Mouse (Mus musculus): Measurements from ENCODE around the gene Gpm6b.

DNA sequence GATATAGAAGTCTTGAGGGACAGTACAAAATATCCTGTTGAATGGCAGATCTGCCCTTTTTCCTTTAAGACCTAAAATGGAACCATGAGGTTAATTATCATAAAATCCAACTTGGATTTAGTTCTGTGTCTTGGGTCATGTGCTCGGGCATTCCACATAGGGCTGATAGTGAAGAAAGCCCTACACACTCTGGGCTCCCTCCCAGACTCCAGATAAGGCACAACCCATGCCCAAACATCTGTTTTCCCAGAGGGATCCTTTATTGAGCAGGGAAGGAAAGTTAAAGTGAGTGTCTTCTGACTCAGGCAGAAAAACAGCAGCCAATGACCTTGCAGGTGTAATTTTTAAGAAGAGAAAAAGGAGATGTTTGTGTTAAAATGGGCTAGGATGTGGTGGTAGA, 116.2 kb downstream of the Gpm6b start:
- no peak for TF ChIP-seq CTCF (IDR thresholded peaks at IDR 0.05)
- no peak for TF ChIP-seq EP300 (IDR thresholded peaks at IDR 0.05; ENCODE audit: insufficient read depth, low read depth, low read length)
